Mouse (Mus musculus): ENCODE measurements around the gene Prpf6. TPM values are rescaled to one million over a fixed set of nuclear protein-coding genes. Genes with fewer than 3 reads are reported as not detected.

The Prpf6 gene
- polyA plus RNA-seq, 1 experiment from 2014 or later: 76.9 TPM

DNA sequence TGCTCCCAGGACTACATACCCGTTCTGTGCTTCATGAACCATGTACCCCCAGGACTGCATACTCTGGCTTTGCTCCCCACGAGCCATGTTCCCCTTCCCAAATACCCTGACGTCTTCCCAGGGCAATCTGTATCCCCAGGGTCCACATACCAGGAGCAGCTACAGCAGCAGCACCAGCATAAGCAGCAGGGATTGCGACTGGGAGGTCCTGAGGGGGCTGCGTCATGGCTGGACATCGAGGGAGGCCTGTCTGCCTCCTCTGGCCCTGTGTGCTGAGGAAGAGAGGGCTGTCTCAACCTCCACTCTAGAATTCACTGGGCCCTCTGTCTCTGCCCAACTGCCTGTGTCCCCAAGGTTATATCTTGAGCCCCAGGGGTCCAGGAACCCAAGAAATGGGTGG lies 99.4 kb downstream of the Prpf6 start:
- no peak overlapping the region for H3K4me2 ChIP-seq
- no peak overlapping the region for H3K4me3 ChIP-seq (replicated peaks)
- 89% methylated on average over 6 of the region's 6 CpGs for WGBS
- H3K9ac ChIP-seq: no peak overlapping the region
- H3K27me3 ChIP-seq: peaks cover 8% of the 10 kb centered on the region; the same call in 1 of the 2 replicates
- H3K9me3 ChIP-seq: no peaks in the 10 kb centered on the region
- peaks cover 16% of the 10 kb centered on the region for H3K4me1 ChIP-seq
- ATAC-seq (ENCODE audit: low FRiP score): no peak
- peaks cover 40% of the 10 kb centered on the region for H3K36me3 ChIP-seq (replicated peaks)
- no peak overlapping the region for H3K27ac ChIP-seq

DNA sequence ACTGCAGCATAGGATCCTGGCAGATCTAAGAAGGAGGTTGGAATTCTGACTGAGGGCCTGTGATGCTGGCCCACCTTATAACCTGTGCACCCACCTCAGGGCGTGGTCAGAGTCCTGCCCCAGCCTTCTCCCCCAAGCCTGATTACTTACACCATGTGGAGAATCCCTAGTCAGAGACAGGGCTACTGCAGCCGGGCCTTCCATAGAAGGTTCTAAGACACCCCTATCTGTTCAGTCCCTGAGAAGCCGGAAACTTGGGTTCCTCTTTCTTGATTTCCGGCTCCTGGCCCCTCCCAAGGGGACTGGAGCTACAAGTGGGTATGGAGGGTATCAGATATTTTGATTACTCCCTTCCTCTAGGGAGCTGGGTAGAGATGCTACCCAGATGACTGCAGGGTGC lies 99.9 kb downstream of the Prpf6 start:
- no peak overlapping the region for H3K4me3 ChIP-seq (replicated peaks)
- WGBS: 94% methylated on average over 4 of the region's 4 CpGs
- H3K9me3 ChIP-seq: no peaks in the 10 kb centered on the region
- peaks cover 35% of the 10 kb centered on the region for H3K36me3 ChIP-seq (replicated peaks)
- H3K27ac ChIP-seq: no peak overlapping the region
- H3K9ac ChIP-seq: no peak overlapping the region
- no peak overlapping the region for H3K4me2 ChIP-seq
- H3K27me3 ChIP-seq: peaks cover 10% of the 10 kb centered on the region; the same call in 1 of the 2 replicates
- H3K4me1 ChIP-seq: peaks cover 16% of the 10 kb centered on the region
- no peak for ATAC-seq (ENCODE audit: low FRiP score)

DNA sequence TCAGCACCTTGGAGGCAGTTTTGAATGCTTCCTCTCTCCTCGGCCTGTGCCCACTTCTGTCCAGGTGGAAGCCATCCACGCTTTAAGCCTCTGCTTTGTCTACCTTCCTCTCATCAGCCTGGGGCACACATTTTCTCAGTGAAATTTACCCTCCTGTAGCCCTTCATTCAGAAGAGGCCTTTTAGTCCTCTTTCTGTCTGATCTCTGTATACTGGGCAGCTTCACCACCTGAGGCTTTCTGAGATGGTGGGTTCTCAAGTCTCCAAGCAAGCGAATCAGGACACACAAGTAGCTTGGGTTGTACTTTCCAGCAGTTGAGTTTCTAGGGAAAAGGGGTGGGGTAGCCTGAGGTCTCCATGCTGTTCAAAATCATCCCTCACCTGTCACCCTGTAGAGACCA lies 100.6 kb downstream of the Prpf6 start:
- ATAC-seq (ENCODE audit: low FRiP score): no peak
- WGBS: 92% methylated on average over 3 of the region's 3 CpGs
- peak overlapping the region; percentile 85 for H3K4me2 ChIP-seq

DNA sequence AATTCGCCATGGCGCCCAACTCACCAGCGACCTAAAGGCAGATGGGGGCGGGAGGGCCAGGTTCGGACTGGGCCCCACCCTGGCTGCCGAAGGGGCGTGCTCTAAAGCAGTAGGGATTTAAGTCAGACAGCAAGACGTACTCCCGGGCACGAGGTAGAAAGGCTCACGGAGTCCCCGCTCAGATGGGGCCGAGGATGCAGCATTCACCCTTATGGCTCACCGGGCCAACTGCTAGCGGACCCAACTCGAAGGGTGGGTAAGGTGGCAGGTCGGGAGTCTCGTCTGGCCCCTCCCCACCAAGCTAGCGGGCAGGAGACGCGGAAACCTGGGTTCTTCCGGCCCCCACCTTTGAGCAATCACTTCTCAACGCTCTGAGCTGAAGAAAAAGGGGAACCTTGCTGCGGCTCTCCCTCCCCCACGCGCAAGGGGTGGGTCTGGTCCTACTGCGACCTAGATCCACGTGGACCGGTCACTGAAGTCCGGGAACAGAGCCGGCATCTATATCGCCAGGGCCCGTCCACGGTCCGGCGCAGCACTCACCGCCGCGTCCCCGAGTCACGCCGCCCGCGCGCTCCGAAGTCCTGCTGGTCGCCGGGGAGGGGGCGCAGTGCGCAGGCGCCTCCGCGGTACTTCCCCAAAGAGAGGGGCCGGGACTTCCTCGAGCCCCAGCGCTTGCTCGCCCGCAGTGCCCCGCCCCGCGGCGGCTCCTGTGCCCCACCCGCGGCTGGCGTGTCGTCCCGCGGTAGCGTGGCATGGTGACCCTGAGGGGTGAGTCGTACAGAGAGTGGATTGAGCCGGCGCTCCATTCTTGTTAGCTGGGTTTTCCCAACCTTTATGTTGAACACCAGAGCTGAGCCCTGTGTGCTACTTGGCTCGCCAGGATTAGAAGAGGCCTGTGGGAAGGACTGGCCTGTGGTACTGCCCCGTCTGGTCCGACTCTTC lies 101.9 kb downstream of the Prpf6 start, which contains the start of gene Rgs19:
Gene Rgs19, minus strand, starts transcription at position 639 of the 942 bp plus-strand sequence.
- under 1% methylated on average over 69 of the region's 75 CpGs for WGBS
- H3K9me3 ChIP-seq: no peaks in the 10 kb centered on the region
- peak; percentile 87 for ATAC-seq (ENCODE audit: low FRiP score)

More for the DNA sequence above, 100.6 kb downstream of the Prpf6 start:
- H3K9ac ChIP-seq: no peak overlapping the region
- peaks cover 16% of the 10 kb centered on the region for H3K4me1 ChIP-seq
- H3K36me3 ChIP-seq (replicated peaks): peaks cover 27% of the 10 kb centered on the region
- H3K27ac ChIP-seq: no peak overlapping the region
- peaks cover 10% of the 10 kb centered on the region; the same call in 1 of the 2 replicates for H3K27me3 ChIP-seq
- no peaks in the 10 kb centered on the region for H3K9me3 ChIP-seq
- H3K4me3 ChIP-seq (replicated peaks): 0 out of 2 replicates have a peak overlapping the region, but pooled peaks have one; percentile 72

DNA sequence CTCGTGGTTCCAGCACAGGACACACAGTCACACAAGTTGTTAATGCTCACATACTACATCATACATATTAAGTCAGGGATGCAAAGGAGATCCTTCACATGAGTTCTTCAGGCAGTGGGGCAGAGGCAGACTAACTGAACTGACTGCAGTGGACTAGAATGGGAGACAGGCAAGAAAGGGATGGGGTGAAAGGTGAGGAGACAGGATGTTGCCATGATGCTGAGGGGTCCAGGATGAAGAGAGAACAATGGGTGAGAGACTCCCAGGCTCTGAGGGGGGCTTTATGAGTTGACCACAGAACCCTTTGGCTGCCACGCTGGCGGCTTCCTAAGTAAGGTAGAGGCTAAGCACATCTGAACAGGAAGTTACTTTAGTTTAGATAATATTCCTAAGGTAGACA lies 102.9 kb downstream of the Prpf6 start:
- no peak overlapping the region; the same call in 1 of the 2 replicates for H3K27ac ChIP-seq
- no peak for ATAC-seq (ENCODE audit: low FRiP score)
- 90% methylated on average over 3 of the region's 3 CpGs for WGBS
- no peak overlapping the region for H3K4me3 ChIP-seq (replicated peaks)
- H3K9ac ChIP-seq: no peak overlapping the region
- no peak overlapping the region; the same call in 1 of the 2 replicates for H3K4me2 ChIP-seq
- no peaks in the 10 kb centered on the region for H3K9me3 ChIP-seq
- peaks cover 6% of the 10 kb centered on the region for H3K36me3 ChIP-seq (replicated peaks)
- peaks cover 10% of the 10 kb centered on the region; the same call in 1 of the 2 replicates for H3K27me3 ChIP-seq
- peaks cover 16% of the 10 kb centered on the region for H3K4me1 ChIP-seq

More for the DNA sequence above, 101.9 kb downstream of the Prpf6 start, which contains the start of gene Rgs19:
- H3K4me3 ChIP-seq (replicated peaks): peak within 1 kb of the TSS; percentile 72
- peak within 1 kb of the TSS; percentile 85 for H3K4me2 ChIP-seq
- peaks cover 16% of the 10 kb centered on the region for H3K4me1 ChIP-seq
- peaks cover 10% of the 10 kb centered on the region; the same call in 1 of the 2 replicates for H3K27me3 ChIP-seq
- H3K27ac ChIP-seq: peak within 1 kb of the TSS; percentile 59
- peaks cover 15% of the 10 kb centered on the region for H3K36me3 ChIP-seq (replicated peaks)
- peak within 1 kb of the TSS; percentile 80 for H3K9ac ChIP-seq

DNA sequence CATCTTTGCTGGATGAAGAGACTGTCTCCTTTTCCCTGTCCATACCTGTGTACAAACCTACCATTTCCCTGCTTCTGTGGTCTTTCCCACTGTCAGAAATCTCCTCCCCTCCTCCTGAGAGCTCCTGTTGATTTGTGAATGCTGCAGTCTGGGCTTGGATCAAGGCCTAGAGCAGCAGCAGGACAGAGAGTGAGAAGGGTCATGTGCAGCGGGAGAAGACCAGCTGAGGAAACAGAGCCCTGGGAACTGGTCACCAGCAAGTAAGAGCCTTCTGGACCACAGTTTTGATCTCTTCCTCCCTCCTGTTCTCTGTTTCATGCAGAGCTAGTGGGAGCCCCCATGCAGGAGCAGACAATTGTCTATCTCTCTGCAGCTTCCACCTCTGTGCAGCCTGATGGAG lies 104.1 kb downstream of the Prpf6 start:
- no peak for ATAC-seq (ENCODE audit: low FRiP score)
- no peaks in the 10 kb centered on the region for H3K36me3 ChIP-seq (replicated peaks)
- WGBS: 96% methylated on average over 1 of the region's 1 CpGs
- H3K9me3 ChIP-seq: no peaks in the 10 kb centered on the region
- no peak overlapping the region for H3K27ac ChIP-seq
- H3K4me2 ChIP-seq: no peak overlapping the region
- peaks cover 10% of the 10 kb centered on the region; the same call in 1 of the 2 replicates for H3K27me3 ChIP-seq
- peaks cover 16% of the 10 kb centered on the region for H3K4me1 ChIP-seq
- H3K9ac ChIP-seq: no peak overlapping the region
- no peak overlapping the region for H3K4me3 ChIP-seq (replicated peaks)

DNA sequence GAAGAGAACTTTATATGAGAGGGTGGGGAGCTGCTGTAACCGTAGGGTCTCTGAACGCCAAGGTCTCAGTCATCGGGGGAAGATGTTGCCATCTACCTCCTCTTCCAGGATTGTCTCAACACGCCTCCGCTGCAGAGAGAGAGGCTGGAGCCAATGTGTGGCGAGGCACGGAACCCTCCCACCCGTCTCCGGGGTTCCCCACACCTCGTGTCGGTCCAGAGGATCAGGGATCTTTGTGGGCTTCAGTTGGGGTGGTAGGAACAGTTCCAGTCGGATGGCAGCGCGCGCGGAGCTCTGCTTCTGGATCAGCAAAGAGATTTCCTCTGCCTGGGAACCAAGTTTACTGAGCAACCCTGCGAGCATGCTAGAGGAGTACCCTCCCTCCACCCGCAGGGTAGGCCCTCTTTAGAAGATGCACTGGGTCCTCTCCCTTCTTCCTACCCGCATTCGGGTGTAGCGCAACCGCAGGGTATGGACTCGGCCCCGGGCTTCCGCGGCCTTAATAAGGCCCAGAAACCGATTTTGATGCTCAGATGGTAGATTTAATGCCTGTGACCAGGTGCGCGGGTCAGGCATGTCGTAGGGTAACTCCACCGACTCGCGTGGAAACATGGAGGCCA lies 105.2 kb downstream of the Prpf6 start:
- Histone ChIP-seq H3K27me3 (peaks cover 10% of the 10 kb centered on the region; the same call in 1 of the 2 replicates), H3K36me3 (replicated peaks) (no peaks in the 10 kb centered on the region), H3K4me1 (peaks cover 16% of the 10 kb centered on the region), H3K4me3 (replicated peaks) (no peak overlapping the region), H3K27ac (no peak overlapping the region), H3K9me3 (no peaks in the 10 kb centered on the region), H3K4me2 (no peak overlapping the region), H3K9ac (no peak overlapping the region)
- ATAC-seq (ENCODE audit: low FRiP score): no peak
- 76% methylated on average over 33 of the region's 33 CpGs for WGBS

DNA sequence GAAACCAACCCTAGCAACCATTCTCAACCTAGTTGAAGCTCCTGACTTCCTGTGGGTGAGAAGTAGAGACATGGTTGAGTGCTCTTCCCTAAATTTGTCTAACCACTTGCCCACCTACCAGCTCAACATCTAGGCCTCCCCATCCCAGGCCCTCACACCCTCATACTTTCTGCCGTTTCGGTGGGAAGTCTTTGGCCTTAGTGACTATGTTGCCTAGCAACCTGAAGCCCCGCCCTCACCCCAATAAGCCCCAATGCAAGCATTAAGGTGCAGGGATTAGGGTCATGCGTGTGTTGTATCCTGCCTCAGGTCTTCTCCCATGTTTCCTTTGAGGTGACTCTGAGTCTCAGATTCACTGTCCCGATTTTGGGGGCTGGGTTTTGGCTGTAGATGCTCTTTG lies 106.6 kb downstream of the Prpf6 start, which contains the start of gene Lkaaear1:
Gene Lkaaear1, minus strand, starts transcription at position 202 of the 400 bp plus-strand sequence.
- H3K4me3 ChIP-seq (replicated peaks): no peak within 1 kb of the TSS
- no peaks in the 10 kb centered on the region for H3K36me3 ChIP-seq (replicated peaks)
- no peak within 1 kb of the TSS for H3K4me2 ChIP-seq
- ATAC-seq (ENCODE audit: low FRiP score): no peak
- H3K9me3 ChIP-seq: no peaks in the 10 kb centered on the region
- no peak within 1 kb of the TSS for H3K27ac ChIP-seq
- 51% methylated on average over 5 of the region's 5 CpGs for WGBS
- peaks cover 4% of the 10 kb centered on the region for H3K4me1 ChIP-seq
- peaks cover 10% of the 10 kb centered on the region; the same call in 1 of the 2 replicates for H3K27me3 ChIP-seq
- H3K9ac ChIP-seq: no peak within 1 kb of the TSS

Small RNA genes lying within 50 kb of the gene (microRNA-seq; reads per million reads assigned to microRNA genes)
- gene Mir7006: not detected

Other genes starting within 250 kb of the Prpf6 start
- gene Zgpat, start 226.9 kb upstream of the Prpf6 start, polyA plus RNA-seq (2016; fragmentation: Nextera tagmentation; extraction: Ambion mirVana): 62.4 and 69.5 TPM in 2 replicates
- 83.6 and 86.4 TPM in 2 replicates for gene Arfrp1, start 226.5 kb upstream of the Prpf6 start, polyA plus RNA-seq (2016; fragmentation: Nextera tagmentation; extraction: Ambion mirVana)
- 33.9 and 34.5 TPM in 2 replicates for gene Lime1, start 211.8 kb upstream of the Prpf6 start, polyA plus RNA-seq (2016; fragmentation: Nextera tagmentation; extraction: Ambion mirVana)
- 14.4 and 16.1 TPM in 2 replicates for gene Zbtb46, start 132.4 kb upstream of the Prpf6 start, polyA plus RNA-seq (2016; fragmentation: Nextera tagmentation; extraction: Ambion mirVana)
- 0.10 TPM in 1 of 2 replicates, not detected in the other for gene Abhd16b, start 98.7 kb upstream of the Prpf6 start, polyA plus RNA-seq (2016; fragmentation: Nextera tagmentation; extraction: Ambion mirVana)
- gene Tpd52l2, start 94.7 kb upstream of the Prpf6 start, polyA plus RNA-seq (2016; fragmentation: Nextera tagmentation; extraction: Ambion mirVana): 133 and 134 TPM in 2 replicates
- 129 and 134 TPM in 2 replicates for gene Dnajc5, start 71.4 kb upstream of the Prpf6 start, polyA plus RNA-seq (2016; fragmentation: Nextera tagmentation; extraction: Ambion mirVana)
- 50.7 and 50.8 TPM in 2 replicates for gene Uckl1, start 7.0 kb upstream of the Prpf6 start, polyA plus RNA-seq (2016; fragmentation: Nextera tagmentation; extraction: Ambion mirVana)
- gene Zfp512b, start 935 bp downstream of the Prpf6 start, polyA plus RNA-seq (2016; fragmentation: Nextera tagmentation; extraction: Ambion mirVana): 70.9 and 74.5 TPM in 2 replicates
- gene Samd10, start 7.3 kb downstream of the Prpf6 start, polyA plus RNA-seq (2016; fragmentation: Nextera tagmentation; extraction: Ambion mirVana): 71.3 and 73.8 TPM in 2 replicates
- 0.28 TPM in 1 of 2 replicates, not detected in the other for gene Gm29797, start 65.2 kb downstream of the Prpf6 start, polyA plus RNA-seq (2016; fragmentation: Nextera tagmentation; extraction: Ambion mirVana)
- gene Sox18, start 79.8 kb downstream of the Prpf6 start, polyA plus RNA-seq (2016; fragmentation: Nextera tagmentation; extraction: Ambion mirVana): 14.1 and 15.2 TPM in 2 replicates
- 23.2 and 28.2 TPM in 2 replicates for gene Tcea2, start 88.4 kb downstream of the Prpf6 start, polyA plus RNA-seq (2016; fragmentation: Nextera tagmentation; extraction: Ambion mirVana)
- 47.5 and 47.6 TPM in 2 replicates for gene Rgs19, start 102.1 kb downstream of the Prpf6 start, polyA plus RNA-seq (2016; fragmentation: Nextera tagmentation; extraction: Ambion mirVana)
- not detected in 2 replicates for gene Lkaaear1, start 106.6 kb downstream of the Prpf6 start, polyA plus RNA-seq (2016; fragmentation: Nextera tagmentation; extraction: Ambion mirVana)
- 28.4 and 29.2 TPM in 2 replicates for gene Oprl1, start 123.1 kb downstream of the Prpf6 start, polyA plus RNA-seq (2016; fragmentation: Nextera tagmentation; extraction: Ambion mirVana)
- gene Myt1, start 171.5 kb downstream of the Prpf6 start, polyA plus RNA-seq (2016; fragmentation: Nextera tagmentation; extraction: Ambion mirVana): 51.9 and 60.8 TPM in 2 replicates
- 36.2 and 36.9 TPM in 2 replicates for gene Pcmtd2, start 246.0 kb downstream of the Prpf6 start, polyA plus RNA-seq (2016; fragmentation: Nextera tagmentation; extraction: Ambion mirVana)

Measured in forebrain, embryonic 12.5 days (tissue).